Mouse (Mus musculus): ENCODE data around the gene Sema3f. TPM values are rescaled to one million over a fixed set of nuclear protein-coding genes. Genes with fewer than 3 reads are reported as not detected.

Gene Sema3f
- polyA plus RNA-seq, 1 experiment from 2014 or later = 15.2 TPM

DNA sequence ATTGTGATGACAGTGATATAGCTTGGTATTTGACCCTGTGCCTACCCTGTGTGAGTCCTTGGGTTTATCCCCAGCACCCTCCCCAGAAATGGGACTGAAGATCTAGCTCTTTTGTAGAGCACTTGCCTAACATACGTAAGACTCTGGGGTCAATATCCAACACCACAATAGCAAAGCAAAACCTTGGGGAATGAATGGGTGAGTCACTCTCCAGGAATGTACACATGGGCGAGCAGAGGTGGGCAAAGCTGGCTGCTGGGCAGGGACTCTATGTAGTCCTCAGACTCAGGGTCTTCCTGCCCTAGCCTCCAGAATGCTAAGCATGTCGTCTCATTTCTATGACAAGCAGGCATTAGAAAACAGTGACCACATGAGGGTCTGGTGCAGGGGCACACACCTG lies 61.5 kb downstream of the Sema3f start:
- H3K4me1 ChIP-seq = peaks cover 27% of the 10 kb centered on the region
- H3K27ac ChIP-seq = no peak overlapping the region
- no peaks in the 10 kb centered on the region for H3K9me3 ChIP-seq
- no peak overlapping the region for H3K4me2 ChIP-seq
- H3K36me3 ChIP-seq (replicated peaks) = no peaks in the 10 kb centered on the region
- H3K9ac ChIP-seq = no peak overlapping the region
- ATAC-seq (ENCODE audit: low FRiP score) = no peak
- no peaks in the 10 kb centered on the region for H3K27me3 ChIP-seq
- 73% methylated on average over 3 of the region's 3 CpGs for WGBS
- no peak overlapping the region for H3K4me3 ChIP-seq (replicated peaks)

DNA sequence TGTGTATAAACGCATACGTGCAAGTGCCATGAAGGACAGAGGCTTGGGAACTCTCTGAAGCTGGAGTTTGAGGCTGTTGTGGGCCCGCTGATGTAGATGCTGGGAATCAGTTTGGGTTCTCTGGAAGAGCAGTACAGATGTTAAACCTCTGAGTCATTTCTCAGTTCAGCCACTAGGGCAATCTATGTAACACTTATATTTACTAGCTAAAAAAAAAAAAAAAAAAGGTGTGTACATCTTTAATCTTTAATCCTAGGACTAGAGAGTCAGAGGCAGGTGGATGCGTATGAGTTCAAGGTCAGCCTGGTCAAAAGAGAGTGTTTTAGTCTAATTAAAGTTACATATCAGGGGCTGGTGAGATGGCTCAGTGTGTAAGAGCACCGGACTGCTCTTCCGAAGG lies 63.3 kb downstream of the Sema3f start:
- no peak overlapping the region for H3K9ac ChIP-seq
- H3K27ac ChIP-seq = no peak overlapping the region
- no peak for ATAC-seq (ENCODE audit: low FRiP score)
- H3K4me3 ChIP-seq (replicated peaks) = no peak overlapping the region
- no peaks in the 10 kb centered on the region for H3K27me3 ChIP-seq
- H3K4me2 ChIP-seq = no peak overlapping the region
- H3K9me3 ChIP-seq = no peaks in the 10 kb centered on the region
- 79% methylated on average over 6 of the region's 6 CpGs for WGBS
- H3K36me3 ChIP-seq (replicated peaks) = no peaks in the 10 kb centered on the region
- peaks cover 28% of the 10 kb centered on the region for H3K4me1 ChIP-seq

GRCm38 (mm10) chr9:107645577-107645976 lies 64.7 kb downstream of the Sema3f start:
- Histone ChIP-seq H3K36me3 (replicated peaks) (no peaks in the 10 kb centered on the region), H3K27ac (no peak overlapping the region), H3K9me3 (no peaks in the 10 kb centered on the region), H3K4me2 (no peak overlapping the region), H3K9ac (no peak overlapping the region), H3K27me3 (no peaks in the 10 kb centered on the region), H3K4me3 (replicated peaks) (no peak overlapping the region), H3K4me1 (peaks cover 30% of the 10 kb centered on the region)
- peak; percentile 67 for ATAC-seq (ENCODE audit: low FRiP score)
- WGBS = 12% methylated on average over 5 of the region's 5 CpGs

DNA sequence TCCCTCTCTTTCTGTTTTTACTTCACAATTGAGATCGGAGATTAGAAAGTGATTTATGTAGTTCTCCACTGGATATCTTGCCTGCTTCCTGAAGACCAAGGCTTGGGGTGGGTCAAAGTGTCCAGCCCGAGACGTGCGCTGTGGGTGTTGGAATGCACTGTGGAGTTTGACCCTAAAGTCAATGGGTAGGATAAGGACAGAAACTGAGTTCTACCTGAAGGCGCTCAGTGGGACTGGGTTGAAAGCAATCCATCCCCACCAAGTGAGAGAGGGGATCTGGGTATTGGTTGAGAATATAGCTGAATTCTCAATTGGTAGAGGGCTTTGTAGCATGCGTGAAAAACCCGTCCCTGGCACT lies 65.1 kb downstream of the Sema3f start:
- no peak overlapping the region; the same call in 1 of the 2 replicates for H3K9ac ChIP-seq
- ATAC-seq (ENCODE audit: low FRiP score) = peak; percentile 19; the same call in 1 of the 2 replicates
- H3K4me2 ChIP-seq = no peak overlapping the region
- 60% methylated on average over 7 of the region's 7 CpGs for WGBS
- H3K4me3 ChIP-seq (replicated peaks) = no peak overlapping the region
- H3K9me3 ChIP-seq = no peaks in the 10 kb centered on the region
- peaks cover 30% of the 10 kb centered on the region for H3K4me1 ChIP-seq
- H3K27me3 ChIP-seq = no peaks in the 10 kb centered on the region
- H3K27ac ChIP-seq = no peak overlapping the region
- H3K36me3 ChIP-seq (replicated peaks) = no peaks in the 10 kb centered on the region

GRCm38 (mm10) chr9:107644495-107645152 lies 65.7 kb downstream of the Sema3f start:
- 6% methylated on average over 34 of the region's 35 CpGs for WGBS

GRCm38 (mm10) chr9:107643544-107644214 lies 66.6 kb downstream of the Sema3f start:
- Histone ChIP-seq H3K36me3 (replicated peaks) (no peaks in the 10 kb centered on the region), H3K4me3 (replicated peaks) (no peak overlapping the region; the same call in 1 of the 2 replicates), H3K9ac (0 out of 2 replicates have a peak overlapping the region, but pooled peaks have one; percentile 55), H3K27ac (no peak overlapping the region), H3K27me3 (no peaks in the 10 kb centered on the region), H3K4me2 (no peak overlapping the region), H3K4me1 (peaks cover 35% of the 10 kb centered on the region), H3K9me3 (no peaks in the 10 kb centered on the region)
- ATAC-seq (ENCODE audit: low FRiP score) = no peak
- 92% methylated on average over 13 of the region's 13 CpGs for WGBS

More at GRCm38 (mm10) chr9:107644495-107645152, 65.7 kb downstream of the Sema3f start:
- peaks cover 32% of the 10 kb centered on the region for H3K4me1 ChIP-seq
- no peaks in the 10 kb centered on the region for H3K9me3 ChIP-seq
- H3K36me3 ChIP-seq (replicated peaks) = no peaks in the 10 kb centered on the region
- ATAC-seq (ENCODE audit: low FRiP score) = peak; percentile 76
- H3K4me3 ChIP-seq (replicated peaks) = peak overlapping the region; percentile 34
- peak overlapping the region; percentile 68 for H3K27ac ChIP-seq
- no peaks in the 10 kb centered on the region for H3K27me3 ChIP-seq
- H3K9ac ChIP-seq = peak overlapping the region; percentile 55
- H3K4me2 ChIP-seq = peak overlapping the region; percentile 65

GRCm38 (mm10) chr9:107641666-107642065 lies 68.6 kb downstream of the Sema3f start:
- peaks cover 48% of the 10 kb centered on the region for H3K4me1 ChIP-seq
- no peaks in the 10 kb centered on the region for H3K27me3 ChIP-seq
- H3K4me3 ChIP-seq (replicated peaks) = no peak overlapping the region
- H3K27ac ChIP-seq = peak overlapping the region; percentile 51
- no peaks in the 10 kb centered on the region for H3K9me3 ChIP-seq
- 0 out of 2 replicates have a peak overlapping the region, but pooled peaks have one; percentile 25 for H3K9ac ChIP-seq
- H3K4me2 ChIP-seq = no peak overlapping the region
- no peaks in the 10 kb centered on the region for H3K36me3 ChIP-seq (replicated peaks)
- WGBS = 26% methylated on average over 8 of the region's 8 CpGs
- ATAC-seq (ENCODE audit: low FRiP score) = no peak

DNA sequence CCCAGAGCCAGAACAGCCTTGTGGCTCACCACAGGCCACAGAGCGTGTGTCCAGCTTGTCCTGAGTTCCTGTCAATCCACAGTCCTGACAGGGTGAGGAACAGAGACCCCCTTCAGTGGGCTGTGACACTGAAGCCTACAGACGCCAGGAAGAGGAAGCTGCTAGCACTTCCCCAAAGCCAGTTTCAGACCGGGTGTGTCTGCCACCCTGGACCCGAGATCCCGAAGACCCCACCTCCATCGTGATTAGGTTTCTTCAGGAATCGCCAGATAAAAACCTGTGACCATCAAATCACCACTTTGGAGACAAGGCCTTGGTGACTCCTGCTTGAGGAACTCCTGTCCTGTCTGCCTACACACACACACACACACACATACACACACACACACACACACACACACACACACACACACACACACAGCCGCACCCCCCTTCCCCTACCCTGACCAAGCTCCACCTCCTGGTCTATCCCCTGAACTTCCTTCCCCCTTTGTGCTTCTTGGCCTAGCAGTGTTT lies 70.0 kb downstream of the Sema3f start:
- WGBS = 29% methylated on average over 8 of the region's 8 CpGs
- no peaks in the 10 kb centered on the region for H3K9me3 ChIP-seq
- H3K36me3 ChIP-seq (replicated peaks) = no peaks in the 10 kb centered on the region
- ATAC-seq (ENCODE audit: low FRiP score) = no peak
- no peak overlapping the region for H3K4me2 ChIP-seq
- peak overlapping the region; percentile 12; the same call in 1 of the 2 replicates for H3K9ac ChIP-seq
- no peaks in the 10 kb centered on the region for H3K27me3 ChIP-seq
- no peak overlapping the region for H3K4me3 ChIP-seq (replicated peaks)
- H3K27ac ChIP-seq = peak overlapping the region; percentile 50; the same call in 1 of the 2 replicates
- peaks cover 61% of the 10 kb centered on the region for H3K4me1 ChIP-seq

- no peaks in the 10 kb centered on the region for H3K27me3 ChIP-seq
- H3K9ac ChIP-seq = peak overlapping the region; percentile 25; the same call in 1 of the 2 replicates
- ATAC-seq (ENCODE audit: low FRiP score) = peak; percentile 62
- H3K4me3 ChIP-seq (replicated peaks) = peak overlapping the region; percentile 11; the same call in 1 of the 2 replicates
- H3K4me1 ChIP-seq = peaks cover 75% of the 10 kb centered on the region
- peak overlapping the region; percentile 89 for H3K27ac ChIP-seq
- peak overlapping the region; percentile 43 for H3K4me2 ChIP-seq
- WGBS = 3% methylated on average over 7 of the region's 7 CpGs
- H3K36me3 ChIP-seq (replicated peaks) = no peaks in the 10 kb centered on the region; the same call in 1 of the 2 replicates
- H3K9me3 ChIP-seq = no peaks in the 10 kb centered on the region
These were observed 73.2 kb downstream of the Sema3f start for GRCm38 (mm10) chr9:107637070-107637469.

DNA sequence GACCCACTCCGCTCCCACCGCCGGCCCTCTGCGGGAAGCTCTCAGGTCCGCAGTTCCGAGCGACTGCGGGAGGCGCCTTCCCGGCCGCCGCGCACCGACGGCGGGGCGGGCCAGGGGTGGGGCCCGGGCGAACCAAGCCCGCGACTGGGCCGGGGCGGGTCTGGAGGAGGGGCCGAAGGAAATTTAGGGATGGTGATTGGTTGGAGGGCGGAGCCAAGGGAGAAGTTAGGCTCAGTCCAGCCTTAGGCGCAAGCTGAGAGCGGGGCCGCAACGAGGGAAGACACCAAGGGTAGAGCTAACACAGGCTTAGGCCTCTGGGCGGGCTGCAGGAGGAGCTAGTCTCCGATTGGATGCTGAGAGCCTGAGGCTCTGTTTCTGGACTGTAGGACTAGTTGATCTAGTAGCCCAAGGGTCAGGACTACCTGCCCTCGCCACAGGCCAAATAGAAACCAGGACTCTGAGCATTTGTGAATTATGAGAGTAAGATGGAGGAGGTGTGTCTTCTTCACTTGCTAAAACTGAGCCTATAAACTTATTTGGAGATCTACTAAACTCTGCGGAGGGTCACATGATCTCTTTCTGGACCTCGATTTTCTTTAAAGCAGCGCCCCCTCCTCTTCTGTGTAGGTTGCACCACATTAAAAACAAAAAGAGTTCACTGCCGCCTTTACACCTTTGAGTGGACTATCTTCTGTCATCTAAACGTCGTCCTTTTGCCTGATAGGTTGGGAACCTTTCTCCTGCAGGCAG lies 74.8 kb downstream of the Sema3f start, which contains the start of gene Gnai2:
Gnai2 (minus strand) TSS at position 89 of the 750 bp plus-strand sequence.
- peaks cover 75% of the 10 kb centered on the region for H3K4me1 ChIP-seq
- H3K27me3 ChIP-seq = no peaks in the 10 kb centered on the region
- peak; percentile 91 for ATAC-seq (ENCODE audit: low FRiP score)
- 3% methylated on average over 31 of the region's 38 CpGs for WGBS
- H3K36me3 ChIP-seq (replicated peaks) = no peaks in the 10 kb centered on the region; the same call in 1 of the 2 replicates
- H3K27ac ChIP-seq = peak within 1 kb of the TSS; percentile 100
- peak within 1 kb of the TSS; percentile 94 for H3K4me3 ChIP-seq (replicated peaks)
- no peaks in the 10 kb centered on the region for H3K9me3 ChIP-seq
- peak within 1 kb of the TSS; percentile 94 for H3K9ac ChIP-seq
- peak within 1 kb of the TSS; percentile 99 for H3K4me2 ChIP-seq

DNA sequence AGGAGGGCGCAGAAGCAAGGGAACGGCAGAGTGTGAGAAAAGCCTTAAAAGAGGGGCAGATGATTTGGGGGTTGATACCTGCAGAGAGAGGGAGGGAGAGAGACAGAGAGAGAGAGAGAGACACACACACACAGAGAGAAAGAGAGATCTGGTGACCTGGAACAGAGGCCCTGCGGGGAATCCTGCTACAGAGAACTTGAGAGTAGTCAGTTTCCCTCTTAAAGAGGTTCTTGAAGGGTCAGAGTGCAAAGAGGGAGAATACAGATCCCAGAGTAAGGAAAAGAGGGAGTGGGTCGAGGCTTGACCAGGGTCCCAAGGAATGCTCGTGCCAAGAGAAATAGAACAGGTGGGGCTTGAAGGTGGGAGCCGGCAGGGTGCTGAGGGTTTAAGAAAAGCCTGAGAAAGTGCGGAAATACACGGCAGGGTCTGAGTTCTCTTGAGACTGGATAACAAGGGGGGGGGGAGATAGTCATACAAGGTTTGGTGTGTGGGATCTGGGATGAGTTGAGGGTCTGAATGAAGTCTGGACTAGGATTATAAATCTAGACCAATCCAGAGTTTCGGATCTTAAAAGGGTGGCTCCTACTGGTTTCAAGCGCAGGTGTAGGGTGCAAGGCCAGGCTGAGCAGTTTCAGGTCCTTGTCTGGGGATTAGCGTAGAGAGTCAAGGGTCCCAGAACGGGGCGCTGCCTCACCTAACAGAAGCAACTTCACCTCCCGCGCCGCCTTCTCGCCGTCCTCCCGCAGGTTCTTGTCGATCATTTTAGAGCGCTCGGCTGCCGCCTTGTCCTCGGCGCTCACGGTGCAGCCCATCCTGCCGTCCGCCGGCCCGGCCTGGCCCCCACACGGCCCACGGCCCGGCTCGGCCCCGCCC lies 75.6 kb downstream of the Sema3f start:
- peak overlapping the region; percentile 99 for H3K4me2 ChIP-seq
- peak overlapping the region; percentile 100 for H3K27ac ChIP-seq
- no peaks in the 10 kb centered on the region; the same call in 1 of the 2 replicates for H3K36me3 ChIP-seq (replicated peaks)
- no peaks in the 10 kb centered on the region for H3K9me3 ChIP-seq
- ATAC-seq (ENCODE audit: low FRiP score) = no peak
- H3K4me1 ChIP-seq = peaks cover 77% of the 10 kb centered on the region
- peak overlapping the region; percentile 94 for H3K9ac ChIP-seq
- under 1% methylated on average over 35 of the region's 35 CpGs for WGBS
- H3K27me3 ChIP-seq = no peaks in the 10 kb centered on the region
- H3K4me3 ChIP-seq (replicated peaks) = peak overlapping the region; percentile 94
